Mouse (Mus musculus): ENCODE data around the gene Hmgb3.
"Not testable (repeated sequence)": the region's sequence is repeated elsewhere in the genome, so short reads cannot be mapped to it uniquely, and the experiment has no call there.

Hmgb3 gene

DNA sequence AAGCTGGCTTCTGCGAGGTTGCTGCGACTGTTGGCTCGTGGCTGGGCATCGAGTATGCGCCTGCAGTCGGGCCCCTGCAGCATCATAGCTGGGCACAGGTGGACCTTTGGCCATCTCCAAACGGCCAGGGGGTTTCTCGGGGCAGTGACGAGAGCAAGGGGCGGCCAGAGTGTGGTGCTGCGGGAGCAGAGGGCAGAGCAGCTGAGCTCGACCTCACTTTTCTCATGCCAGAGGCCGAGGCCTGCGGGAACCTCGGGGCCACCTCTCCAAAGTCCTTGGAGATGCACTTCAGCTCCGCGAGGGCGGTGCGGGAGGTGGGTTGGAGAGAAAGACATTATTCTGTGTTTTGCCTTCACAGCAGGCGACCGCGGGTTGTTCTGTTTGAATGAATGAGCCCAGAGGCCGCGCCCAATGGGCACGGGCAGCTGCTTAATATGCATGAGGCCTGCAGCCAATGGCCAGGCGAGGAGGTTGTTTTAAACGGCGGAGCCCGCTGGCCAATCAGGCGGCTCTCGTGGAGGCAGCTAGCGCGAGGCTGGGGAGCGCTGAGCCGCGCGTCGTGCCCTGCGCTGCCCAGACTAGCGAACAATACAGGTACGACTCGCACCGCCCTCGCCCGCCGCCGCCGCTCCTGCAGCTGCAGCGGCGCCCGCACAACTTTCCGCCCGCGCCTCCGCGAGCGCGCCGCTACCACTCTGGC is at the start of gene Hmgb3:
Gene Hmgb3, plus strand, starts transcription at position 504 of the 700 bp plus-strand sequence.
- DNase-seq (ENCODE audit: low spot score in 2 of 2), result peak; percentile 42 to 80

- DNase-seq (ENCODE audit: low spot score in 2 of 2), result not testable (repeated sequence)
These were observed 49.1 kb upstream of the Hmgb3 start for GRCm38 (mm10) chrX:71506591-71506990.

DNA sequence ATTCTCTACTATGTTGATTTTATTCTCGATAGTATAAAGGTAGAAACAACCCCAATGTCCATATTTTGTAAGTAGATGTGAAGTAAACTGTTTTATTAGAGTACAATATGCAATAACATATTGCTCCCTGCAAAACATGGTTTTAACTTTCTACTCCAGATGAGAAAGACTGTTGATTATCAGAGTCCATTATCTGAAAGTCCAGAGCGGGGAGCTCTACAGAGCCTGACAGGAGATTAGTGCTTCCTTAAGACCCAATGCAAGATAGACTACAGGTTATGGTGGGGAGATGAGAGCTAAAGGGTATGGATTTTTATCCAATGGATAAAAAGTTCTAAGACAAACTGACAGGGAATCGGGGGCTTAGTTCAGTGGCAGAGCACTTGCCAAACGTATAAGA is 36.5 kb upstream of the Hmgb3 start:
- no peak for DNase-seq (ENCODE audit: low spot score in 2 of 2)

- DNase-seq (ENCODE audit: low spot score in 2 of 2), result no peak
These were observed 32.8 kb upstream of the Hmgb3 start for GRCm38 (mm10) chrX:71522889-71523288.

- no peak for DNase-seq (ENCODE audit: low spot score in 2 of 2)
These were observed 31.4 kb upstream of the Hmgb3 start for GRCm38 (mm10) chrX:71524310-71524709.

DNA sequence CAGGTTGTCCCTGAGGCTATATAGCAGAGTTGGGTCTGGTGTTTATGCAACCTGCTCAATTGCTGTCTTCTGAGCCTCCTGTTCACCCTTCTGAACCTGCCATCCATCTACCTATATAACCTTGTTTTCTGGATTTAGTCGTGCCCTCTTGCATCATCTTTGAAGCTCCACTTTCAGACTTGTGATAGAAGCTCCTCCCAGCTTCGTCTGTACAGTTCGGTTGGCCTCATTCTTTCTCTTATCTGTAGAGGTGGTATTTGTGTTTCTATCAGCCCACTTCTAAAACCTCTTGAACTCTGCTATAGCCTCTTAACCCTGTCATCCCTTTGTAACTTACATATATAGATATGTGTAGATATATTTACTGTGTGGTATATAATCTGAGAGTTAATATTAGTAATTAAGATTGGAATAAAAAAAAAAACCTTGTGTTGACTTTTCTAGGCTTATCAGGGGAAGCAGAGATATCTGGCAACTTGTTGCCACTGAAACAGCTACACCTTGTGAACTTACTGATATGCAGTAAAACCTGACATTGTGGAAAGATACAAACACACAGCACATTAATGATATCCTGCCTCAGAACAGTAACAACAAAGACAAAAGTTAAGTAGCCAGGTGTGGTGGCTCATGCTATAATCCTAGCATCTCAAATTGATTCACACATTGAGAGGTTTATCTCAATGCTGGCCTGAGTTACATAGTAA is 30.0 kb upstream of the Hmgb3 start:
- DNase-seq (ENCODE audit: low spot score in 2 of 2), result no peak

GRCm38 (mm10) chrX:71527461-71527860 is 28.3 kb upstream of the Hmgb3 start:
- no peak for DNase-seq (ENCODE audit: low spot score in 2 of 2)

DNA sequence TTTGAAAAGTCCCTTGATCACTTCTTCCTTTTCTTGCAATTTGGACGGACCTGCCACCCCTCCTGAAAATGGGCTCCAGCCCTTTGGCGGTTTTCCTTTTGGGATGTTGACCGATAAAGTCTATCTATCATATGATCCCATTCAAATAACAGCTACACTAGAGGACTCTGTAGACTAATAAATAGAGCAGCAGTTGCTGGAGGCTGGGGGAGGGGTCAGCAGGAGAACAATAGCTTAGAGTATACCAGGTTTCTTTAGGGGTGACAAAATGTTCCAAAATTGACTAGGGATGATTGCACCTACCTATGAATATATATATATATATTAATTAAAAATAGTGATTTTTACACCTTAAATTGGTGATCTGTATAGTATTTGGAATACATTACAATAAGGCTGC is 27.6 kb upstream of the Hmgb3 start:
- no peak for DNase-seq (ENCODE audit: low spot score in 2 of 2)

GRCm38 (mm10) chrX:71528646-71529045 is 27.1 kb upstream of the Hmgb3 start:
- DNase-seq (ENCODE audit: low spot score in 2 of 2), result no peak

- DNase-seq (ENCODE audit: low spot score in 2 of 2), result no peak
These were observed 23.1 kb upstream of the Hmgb3 start for GRCm38 (mm10) chrX:71532635-71533034.

DNA sequence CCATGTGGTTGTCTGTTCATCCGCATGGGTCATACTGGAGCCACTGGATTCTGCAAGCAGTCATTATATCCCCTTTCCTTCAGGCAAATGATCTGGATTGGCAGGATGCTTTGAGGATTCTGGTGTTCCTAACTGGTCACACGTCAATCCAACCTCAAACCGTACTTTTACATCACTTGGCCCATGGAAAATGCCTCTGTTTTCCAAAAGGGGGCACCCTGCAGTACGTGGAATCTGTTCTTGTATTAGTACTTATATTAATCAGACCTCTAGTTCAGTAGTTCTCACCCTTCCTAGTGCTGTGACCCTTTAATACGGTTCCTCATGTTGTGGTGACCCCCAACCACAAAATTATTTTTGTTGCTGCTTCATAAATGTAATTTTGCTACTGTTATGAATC is 21.6 kb upstream of the Hmgb3 start:
- DNase-seq (ENCODE audit: low spot score in 2 of 2), result no peak

GRCm38 (mm10) chrX:71537791-71538190 is 17.9 kb upstream of the Hmgb3 start:
- no peak for DNase-seq (ENCODE audit: low spot score in 2 of 2)

DNA sequence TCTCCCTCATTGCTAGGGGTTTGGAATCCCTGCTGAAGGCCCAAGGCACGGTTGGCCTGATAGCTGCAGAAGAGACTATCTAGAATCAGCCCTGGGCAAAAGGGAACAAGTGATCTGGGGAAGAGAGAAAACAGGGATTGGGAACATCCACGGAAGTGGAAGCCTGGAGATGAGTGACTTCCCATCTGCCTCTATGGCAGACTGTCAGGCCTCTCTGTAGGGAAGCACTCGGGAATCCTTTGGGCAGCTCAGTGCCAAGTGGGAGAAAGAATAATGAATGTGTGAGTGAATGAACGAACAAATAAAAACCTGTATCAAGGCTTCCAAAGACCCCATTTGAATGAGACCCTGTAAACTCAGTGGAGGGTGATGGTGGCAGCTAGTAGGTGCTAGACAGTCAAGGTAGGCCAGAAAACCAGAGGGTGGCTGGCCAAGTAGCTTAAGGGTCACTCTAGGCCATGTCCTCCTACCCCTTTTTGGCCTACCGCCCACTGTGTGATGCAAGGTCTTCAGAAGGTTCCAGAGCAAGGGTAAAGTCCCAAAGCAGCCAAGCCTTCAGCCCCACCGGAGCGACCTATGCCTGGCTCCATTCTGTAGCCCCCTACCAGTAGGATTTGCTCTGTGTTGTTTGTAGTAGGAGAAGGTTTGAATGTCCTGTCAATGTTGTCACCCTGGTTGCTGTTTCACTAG is 14.8 kb upstream of the Hmgb3 start:
- DNase-seq (ENCODE audit: low spot score in 2 of 2), result peak in 1 of 2 experiments; percentile 40

GRCm38 (mm10) chrX:71544731-71545130 is 11.0 kb upstream of the Hmgb3 start:
- DNase-seq (ENCODE audit: low spot score in 2 of 2), result no peak

DNA sequence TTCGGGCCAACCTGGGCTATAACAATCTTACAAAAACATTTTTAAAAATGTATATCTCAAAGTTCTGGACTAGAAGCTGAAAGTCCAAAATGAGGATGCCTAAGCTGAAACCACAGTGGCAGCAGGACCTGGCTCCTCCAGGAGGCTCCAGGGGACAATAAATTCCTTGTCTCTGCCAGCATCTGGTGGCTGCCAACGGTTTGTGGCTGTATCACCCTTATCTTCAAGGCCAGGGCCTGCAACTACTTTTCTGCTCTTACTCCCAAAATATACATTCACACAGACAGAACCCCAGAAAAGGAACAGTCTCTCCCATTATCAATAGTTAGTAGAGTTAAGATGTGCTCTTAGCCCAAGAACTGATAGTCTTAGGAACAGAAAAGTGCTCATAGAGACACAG is 10.6 kb upstream of the Hmgb3 start:
- no peak for DNase-seq (ENCODE audit: low spot score in 2 of 2)

- DNase-seq (ENCODE audit: low spot score in 2 of 2), result peak; percentile 6 to 11
These were observed 610 bp downstream of the Hmgb3 start for GRCm38 (mm10) chrX:71556115-71556941.

DNA sequence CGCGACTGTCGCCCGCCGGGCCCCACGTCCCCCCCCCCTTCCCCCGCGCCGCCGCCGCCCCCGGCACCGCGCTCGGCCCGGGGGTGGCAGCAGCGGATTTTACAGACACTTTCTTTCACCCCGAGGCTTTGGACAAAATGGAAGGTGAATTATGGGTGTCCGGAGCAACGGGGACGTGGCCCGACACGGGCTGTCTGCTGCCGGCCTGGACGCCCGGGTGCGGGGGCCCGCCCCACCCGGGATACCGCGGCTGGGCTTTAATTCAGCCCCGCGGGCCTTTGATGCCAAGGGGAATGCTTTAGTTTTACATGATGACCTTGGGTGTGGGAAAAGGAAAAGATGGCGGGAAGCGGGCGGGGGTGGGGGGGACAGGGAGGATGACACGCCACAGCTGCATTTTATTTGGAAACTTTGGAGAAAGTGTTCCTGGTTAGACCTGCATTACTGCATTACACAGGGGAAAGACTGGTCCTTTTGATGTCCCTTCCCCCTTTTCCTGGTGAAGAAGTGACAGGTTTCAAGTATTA is 1.3 kb downstream of the Hmgb3 start:
- no peak for DNase-seq (ENCODE audit: low spot score in 2 of 2)

GRCm38 (mm10) chrX:71559336-71559735 is 3.6 kb downstream of the Hmgb3 start:
- DNase-seq (ENCODE audit: low spot score in 2 of 2), result no peak

GRCm38 (mm10) chrX:71560796-71561195 is 5.1 kb downstream of the Hmgb3 start:
- no peak for DNase-seq (ENCODE audit: low spot score in 2 of 2)

GRCm38 (mm10) chrX:71573132-71573900 is 17.6 kb downstream of the Hmgb3 start:
- no peak for DNase-seq (ENCODE audit: low spot score in 2 of 2)

DNA sequence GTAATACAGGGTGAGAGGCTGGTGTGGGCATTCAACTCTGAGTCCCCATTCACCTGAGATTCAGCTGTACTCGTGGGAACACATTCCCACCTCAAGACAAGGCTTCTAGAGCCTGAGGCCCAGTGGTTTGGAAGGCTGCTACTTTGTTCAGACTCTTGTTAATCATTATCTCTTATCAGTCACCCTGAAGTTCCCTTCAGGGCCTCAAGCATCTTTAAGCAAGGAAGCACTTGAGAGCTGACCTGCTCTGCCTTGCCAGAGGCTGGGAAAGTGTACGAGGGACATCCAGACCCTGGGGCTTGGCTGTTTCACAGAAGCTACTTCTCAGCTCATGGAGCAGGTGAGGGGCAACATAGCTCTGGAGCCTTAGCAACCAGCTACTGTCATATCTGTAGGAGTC is 19.8 kb downstream of the Hmgb3 start:
- DNase-seq (ENCODE audit: low spot score in 2 of 2), result no peak

Measured in urinary bladder, postnatal 36 days (tissue).